Mouse (Mus musculus): ENCODE measurements around the gene Tlk2. TPM values are rescaled to one million over a fixed set of nuclear protein-coding genes. Genes with fewer than 3 reads are reported as not detected.
A peak's percentile ranks its signal among the peaks of the same experiment; 100 is the strongest.

The Tlk2 gene
- polyA plus RNA-seq, 1 experiment from 2014 or later = 17.5 TPM

- 58% methylated on average over 11 of the region's 11 CpGs for WGBS
- Histone ChIP-seq H3K9ac (ENCODE audit: low read depth, low read length) (no peak overlapping the region), H3K4me1 (replicated peaks; ENCODE audit: insufficient read depth, low read length) (no peaks in the 10 kb centered on the region), H3K4me2 (ENCODE audit: low read length) (no peak overlapping the region), H3K9me3 (replicated peaks; ENCODE audit: low read length) (no peaks in the 10 kb centered on the region), H3K36me3 (ENCODE audit: insufficient read depth, low read length) (peaks cover 9% of the 10 kb centered on the region; the same call in 1 of the 2 replicates), H3K27me3 (ENCODE audit: insufficient read depth, low read length) (no peaks in the 10 kb centered on the region), H3K4me3 (replicated peaks; ENCODE audit: low read depth, low read length) (no peak overlapping the region), H3K27ac (no peak overlapping the region)
- TF ChIP-seq CTCF (IDR thresholded peaks at IDR 0.05; ENCODE audit: low read depth) = peak; percentile 31
- peak; percentile 41 for DNase-seq (ENCODE audit: low spot score)
- no peak for ATAC-seq (replicated peaks; ENCODE audit: low FRiP score, low read depth)
Observed at GRCm38 (mm10) chr11:105144508-105145210, 33.9 kb upstream of the Tlk2 start.

- H3K4me1 ChIP-seq (replicated peaks; ENCODE audit: insufficient read depth, low read length) = no peaks in the 10 kb centered on the region
- no peak for DNase-seq (ENCODE audit: low spot score)
- TF ChIP-seq CTCF (IDR thresholded peaks at IDR 0.05; ENCODE audit: low read depth) = no peak
- peaks cover 4% of the 10 kb centered on the region; the same call in 1 of the 2 replicates for H3K36me3 ChIP-seq (ENCODE audit: insufficient read depth, low read length)
- ATAC-seq (replicated peaks; ENCODE audit: low FRiP score, low read depth) = no peak
- no peaks in the 10 kb centered on the region for H3K27me3 ChIP-seq (ENCODE audit: insufficient read depth, low read length)
- H3K9ac ChIP-seq (ENCODE audit: low read depth, low read length) = no peak overlapping the region
- H3K9me3 ChIP-seq (replicated peaks; ENCODE audit: low read length) = no peaks in the 10 kb centered on the region
- H3K4me3 ChIP-seq (replicated peaks; ENCODE audit: low read depth, low read length) = no peak overlapping the region
- 74% methylated on average over 10 of the region's 10 CpGs for WGBS
- H3K4me2 ChIP-seq (ENCODE audit: low read length) = no peak overlapping the region
- H3K27ac ChIP-seq = no peak overlapping the region
Observed at GRCm38 (mm10) chr11:105145211-105145610, 33.4 kb upstream of the Tlk2 start.

- no peak within 1 kb of the TSS for H3K4me3 ChIP-seq (replicated peaks; ENCODE audit: low read depth, low read length)
- no peak within 1 kb of the TSS for H3K9ac ChIP-seq (ENCODE audit: low read depth, low read length)
- DNase-seq (ENCODE audit: low spot score) = no peak
- H3K9me3 ChIP-seq (replicated peaks; ENCODE audit: low read length) = no peaks in the 10 kb centered on the region
- H3K36me3 ChIP-seq (ENCODE audit: insufficient read depth, low read length) = no peaks in the 10 kb centered on the region
- ATAC-seq (replicated peaks; ENCODE audit: low FRiP score, low read depth) = no peak
- no peak for TF ChIP-seq CTCF (IDR thresholded peaks at IDR 0.05; ENCODE audit: low read depth)
- no peaks in the 10 kb centered on the region for H3K4me1 ChIP-seq (replicated peaks; ENCODE audit: insufficient read depth, low read length)
- WGBS = 77% methylated on average over 3 of the region's 3 CpGs
- no peak within 1 kb of the TSS for H3K4me2 ChIP-seq (ENCODE audit: low read length)
- no peaks in the 10 kb centered on the region for H3K27me3 ChIP-seq (ENCODE audit: insufficient read depth, low read length)
- no peak within 1 kb of the TSS for H3K27ac ChIP-seq
Observed at GRCm38 (mm10) chr11:105146593-105146992, 32.0 kb upstream of the Tlk2 start, which contains the start of gene Gm10842. TSS of gene Gm10842 (plus strand) at chr11:105146893.

- 77% methylated on average over 3 of the region's 3 CpGs for WGBS
- no peak for TF ChIP-seq CTCF (IDR thresholded peaks at IDR 0.05; ENCODE audit: low read depth)
- Histone ChIP-seq H3K4me1 (replicated peaks; ENCODE audit: insufficient read depth, low read length) (peaks cover 5% of the 10 kb centered on the region; the same call in 1 of the 2 replicates), H3K36me3 (ENCODE audit: insufficient read depth, low read length) (no peaks in the 10 kb centered on the region), H3K27me3 (ENCODE audit: insufficient read depth, low read length) (no peaks in the 10 kb centered on the region), H3K27ac (no peak overlapping the region), H3K9ac (ENCODE audit: low read depth, low read length) (no peak overlapping the region), H3K4me3 (replicated peaks; ENCODE audit: low read depth, low read length) (no peak overlapping the region), H3K9me3 (replicated peaks; ENCODE audit: low read length) (no peaks in the 10 kb centered on the region), H3K4me2 (ENCODE audit: low read length) (no peak overlapping the region)
- ATAC-seq (replicated peaks; ENCODE audit: low FRiP score, low read depth) (no peak), DNase-seq (ENCODE audit: low spot score) (no peak)
Observed at GRCm38 (mm10) chr11:105149353-105149752, 29.3 kb upstream of the Tlk2 start.

- ATAC-seq (replicated peaks; ENCODE audit: low FRiP score, low read depth) = no peak
- H3K4me2 ChIP-seq (ENCODE audit: low read length) = no peak overlapping the region
Observed at GRCm38 (mm10) chr11:105149766-105150165, 28.8 kb upstream of the Tlk2 start.

GRCm38 (mm10) chr11:105150691-105151090, 27.9 kb upstream of the Tlk2 start:
- WGBS = 68% methylated on average over 4 of the region's 4 CpGs
- Histone ChIP-seq H3K36me3 (ENCODE audit: insufficient read depth, low read length) (no peaks in the 10 kb centered on the region), H3K4me1 (replicated peaks; ENCODE audit: insufficient read depth, low read length) (peaks cover 5% of the 10 kb centered on the region; the same call in 1 of the 2 replicates), H3K9ac (ENCODE audit: low read depth, low read length) (no peak overlapping the region), H3K27ac (no peak overlapping the region), H3K9me3 (replicated peaks; ENCODE audit: low read length) (no peaks in the 10 kb centered on the region), H3K4me2 (ENCODE audit: low read length) (no peak overlapping the region), H3K27me3 (ENCODE audit: insufficient read depth, low read length) (no peaks in the 10 kb centered on the region), H3K4me3 (replicated peaks; ENCODE audit: low read depth, low read length) (no peak overlapping the region)
- DNase-seq (ENCODE audit: low spot score) = no peak
- ATAC-seq (replicated peaks; ENCODE audit: low FRiP score, low read depth) = no peak
- no peak for TF ChIP-seq CTCF (IDR thresholded peaks at IDR 0.05; ENCODE audit: low read depth)

More at GRCm38 (mm10) chr11:105149766-105150165, 28.8 kb upstream of the Tlk2 start:
- Histone ChIP-seq H3K4me3 (replicated peaks; ENCODE audit: low read depth, low read length) (no peak overlapping the region), H3K9ac (ENCODE audit: low read depth, low read length) (no peak overlapping the region), H3K9me3 (replicated peaks; ENCODE audit: low read length) (no peaks in the 10 kb centered on the region), H3K27ac (no peak overlapping the region), H3K27me3 (ENCODE audit: insufficient read depth, low read length) (no peaks in the 10 kb centered on the region), H3K4me1 (replicated peaks; ENCODE audit: insufficient read depth, low read length) (peaks cover 5% of the 10 kb centered on the region; the same call in 1 of the 2 replicates), H3K36me3 (ENCODE audit: insufficient read depth, low read length) (no peaks in the 10 kb centered on the region)
- WGBS = 83% methylated on average over 1 of the region's 1 CpGs
- TF ChIP-seq CTCF (IDR thresholded peaks at IDR 0.05; ENCODE audit: low read depth) = no peak
- no peak for DNase-seq (ENCODE audit: low spot score)

Measured in kidney, postnatal 0 days (tissue).